Mouse (Mus musculus) forebrain, embryonic 11.5 days (tissue): Measurements from ENCODE around the gene Eif2ak1. TPM values are rescaled to one million over a fixed set of nuclear protein-coding genes. Genes with fewer than 3 reads are reported as not detected.

Experiments
- ATAC-seq: fragments of 200-750 bp; cut with Nextera tagmentation; replicated peaks from 2 replicates; pipeline ENCODE4 v1.8.0; 2017; ENCODE audit warnings: moderate TSS enrichment; ENCODE audit not compliant: low FRiP score
- DNase-seq: peaks from one replicate; pipeline ENCODE4 v3.0.0-alpha.2; 2017; ENCODE audit warnings: low spot score
- H3K27ac ChIP-seq: fragments of 300-500 bp; sonication (generic); 2 replicates; pipeline ENCODE4 v1.5.1; 2014; ENCODE audit warnings: low read depth, low read length
- H3K27me3 ChIP-seq: fragments of 300-500 bp; sonication (generic); 2 replicates; pipeline ENCODE4 v1.6.1; 2014; ENCODE audit warnings: mild to moderate bottlenecking, low read length, mixed read lengths; ENCODE audit not compliant: control insufficient read depth, insufficient read depth
- H3K36me3 ChIP-seq: fragments of 300-500 bp; sonication (generic); 2 replicates; pipeline ENCODE4 v1.6.1; 2014; ENCODE audit warnings: mild to moderate bottlenecking, low read length, moderate library complexity, mixed read lengths; ENCODE audit not compliant: control insufficient read depth, insufficient read depth
- H3K4me1 ChIP-seq: fragments of 300-500 bp; sonication (generic); replicated peaks from 2 replicates; pipeline ENCODE4 v1.6.1; 2014; ENCODE audit warnings: low read length, mixed read lengths; ENCODE audit not compliant: control insufficient read depth, insufficient read depth
- H3K4me2 ChIP-seq: fragments of 300-500 bp; sonication (generic); 2 replicates; pipeline ENCODE4 v1.6.1; 2014; ENCODE audit warnings: low read depth, mild to moderate bottlenecking, low read length, moderate library complexity, mixed read lengths; ENCODE audit not compliant: severe bottlenecking
- H3K4me3 ChIP-seq: fragments of 300-500 bp; sonication (generic); 2 replicates; pipeline ENCODE4 v1.5.1; 2014; ENCODE audit warnings: low read depth, low read length
- H3K9ac ChIP-seq: fragments of 300-500 bp; sonication (generic); 2 replicates; pipeline ENCODE4 v1.6.1; 2014; ENCODE audit warnings: low read length
- H3K9me3 ChIP-seq: fragments of 300-500 bp; sonication (generic); 2 replicates; pipeline ENCODE4 v1.6.1; 2016; ENCODE audit warnings: low read length, mixed read lengths; ENCODE audit not compliant: control insufficient read depth
- whole genome bisulfite sequencing: fragments of 180-500 bp; shearing (Covaris S2); extraction: QIAGEN DNeasy Blood & Tissue Kit; methylation state at CpG from one replicate; pipeline ENCODE4 v1.1.7; 2014; 5-methylcytosine and 5-hydroxymethylcytosine counted together
- polyA plus RNA-seq: library from polyadenylated mRNA; unstranded; fragments of >200 nt; fragmentation: Nextera tagmentation; extraction: Ambion mirVana; gene quantifications from 2 replicates; pipeline ENCODE4 v1.2.1, GENCODE M21; 2014

Gene Eif2ak1
- polyA plus RNA-seq, 1 experiment from 2014 or later = 48.4 TPM

DNA sequence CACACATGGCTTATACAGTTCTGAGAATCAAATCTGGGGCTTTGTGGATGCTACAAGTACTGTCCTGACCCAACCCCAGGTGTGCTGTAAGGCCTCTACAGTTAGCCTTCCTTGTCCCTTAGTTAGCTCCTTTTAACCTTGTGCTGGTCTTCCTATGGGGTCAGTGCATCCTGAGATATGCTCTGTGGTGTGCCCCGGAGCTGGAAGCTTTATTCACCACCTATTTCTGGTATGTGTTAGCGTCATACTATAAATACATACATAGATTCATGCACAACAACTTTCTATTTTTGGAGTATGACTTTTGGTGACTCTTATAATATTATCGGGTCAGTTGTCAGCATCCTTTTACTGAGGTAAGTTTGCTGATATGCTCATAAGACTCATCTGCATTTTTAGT, 67.7 kb downstream of the Eif2ak1 start:
- Histone ChIP-seq H3K9ac (no peak overlapping the region), H3K36me3 (peaks cover 22% of the 10 kb centered on the region), H3K4me2 (no peak overlapping the region), H3K4me1 (no peaks in the 10 kb centered on the region), H3K27me3 (no peaks in the 10 kb centered on the region), H3K4me3 (no peak overlapping the region), H3K9me3 (no peaks in the 10 kb centered on the region; the same call in 1 of the 2 replicates), H3K27ac (no peak overlapping the region)
- no peak for ATAC-seq
- no peak for DNase-seq
- WGBS = 95% methylated on average over 3 of the region's 3 CpGs

DNA sequence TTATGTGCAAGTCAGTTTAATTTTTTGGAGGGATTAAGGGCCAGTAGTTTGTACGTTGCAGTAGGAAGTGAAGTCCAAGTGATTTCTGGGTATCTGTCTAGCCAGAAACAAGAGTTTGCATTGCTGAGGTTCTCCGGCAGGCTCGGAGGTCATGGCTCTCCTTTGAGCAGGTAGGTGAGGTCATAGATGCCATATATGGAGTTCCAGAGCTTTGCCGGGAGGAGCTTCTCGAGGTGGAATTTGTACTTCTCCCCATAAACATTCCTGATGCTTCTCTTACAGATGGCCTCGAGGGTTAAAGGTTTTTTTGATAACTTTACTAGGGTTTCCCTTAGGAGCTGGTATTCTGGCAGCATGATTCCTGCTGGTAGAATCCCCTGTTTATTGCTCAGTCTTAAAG, 73.2 kb downstream of the Eif2ak1 start:
- Histone ChIP-seq H3K4me2 (no peak overlapping the region), H3K27ac (no peak overlapping the region), H3K4me3 (no peak overlapping the region), H3K27me3 (no peaks in the 10 kb centered on the region), H3K36me3 (peaks cover 10% of the 10 kb centered on the region), H3K4me1 (no peaks in the 10 kb centered on the region), H3K9me3 (no peaks in the 10 kb centered on the region), H3K9ac (no peak overlapping the region)
- ATAC-seq = no peak
- WGBS = 95% methylated on average over 6 of the region's 6 CpGs
- no peak for DNase-seq

DNA sequence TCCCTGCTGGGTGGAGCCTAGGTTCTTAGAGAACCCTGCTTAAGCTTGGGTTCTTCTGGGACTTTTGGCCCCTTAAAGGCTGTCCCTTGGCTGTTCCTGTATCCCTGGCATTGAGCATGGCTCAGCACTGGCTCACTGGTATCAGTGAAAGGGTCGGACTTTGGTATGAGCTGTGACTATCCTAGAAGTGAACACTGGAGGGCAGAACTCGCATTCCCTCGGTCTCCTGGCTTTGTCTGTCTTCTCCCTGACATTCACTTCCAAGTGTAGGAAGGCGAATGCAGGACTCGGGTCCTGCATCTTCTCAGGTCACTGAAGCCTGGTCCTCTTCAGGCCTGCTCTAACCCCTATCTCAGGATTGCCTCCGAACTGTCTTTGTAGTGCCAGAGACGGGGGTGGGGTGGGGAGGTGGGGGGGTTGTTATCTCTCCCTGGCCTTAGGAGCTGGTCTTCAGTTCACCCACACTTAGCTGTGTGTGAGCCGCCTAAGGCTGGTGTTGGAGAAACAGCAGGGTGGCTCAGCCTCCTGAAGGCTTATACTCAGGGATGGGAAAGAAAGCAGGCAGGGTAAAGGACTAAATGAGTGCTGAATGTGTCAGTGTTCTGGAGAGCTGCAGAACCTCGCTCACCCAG, 74.8 kb downstream of the Eif2ak1 start:
- ATAC-seq (no peak), DNase-seq (no peak)
- 81% methylated on average over 9 of the region's 9 CpGs for WGBS
- Histone ChIP-seq H3K27ac (no peak overlapping the region), H3K4me1 (no peaks in the 10 kb centered on the region), H3K36me3 (no peaks in the 10 kb centered on the region; the same call in 1 of the 2 replicates), H3K27me3 (no peaks in the 10 kb centered on the region), H3K4me3 (no peak overlapping the region), H3K9me3 (no peaks in the 10 kb centered on the region), H3K4me2 (no peak overlapping the region), H3K9ac (no peak overlapping the region)

DNA sequence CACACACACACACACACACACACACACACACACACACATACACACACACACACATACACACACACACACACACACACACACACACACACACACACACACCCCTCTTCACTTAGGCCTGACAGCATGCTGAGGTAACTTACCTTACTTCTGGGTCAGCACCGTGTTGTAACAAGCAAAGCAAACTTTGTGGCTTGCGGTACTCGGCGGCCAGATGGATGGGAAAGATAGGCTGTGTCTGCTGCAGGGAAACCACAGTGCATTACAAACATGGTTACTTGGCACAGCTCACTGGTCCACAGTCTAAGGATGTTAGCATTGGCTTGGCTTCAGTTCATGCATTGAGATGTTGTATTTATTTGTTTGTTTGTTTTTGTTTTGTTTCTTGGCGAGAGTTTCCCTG, 75.8 kb downstream of the Eif2ak1 start:
- DNase-seq (no peak), ATAC-seq (no peak)
- no peak overlapping the region for H3K4me3 ChIP-seq
- no peak overlapping the region for H3K27ac ChIP-seq
- no peak overlapping the region for H3K9ac ChIP-seq
- no peaks in the 10 kb centered on the region for H3K9me3 ChIP-seq
- WGBS = 85% methylated on average over 5 of the region's 5 CpGs
- H3K27me3 ChIP-seq = no peaks in the 10 kb centered on the region
- H3K4me2 ChIP-seq = no peak overlapping the region
- H3K4me1 ChIP-seq = no peaks in the 10 kb centered on the region
- no peaks in the 10 kb centered on the region; the same call in 1 of the 2 replicates for H3K36me3 ChIP-seq

DNA sequence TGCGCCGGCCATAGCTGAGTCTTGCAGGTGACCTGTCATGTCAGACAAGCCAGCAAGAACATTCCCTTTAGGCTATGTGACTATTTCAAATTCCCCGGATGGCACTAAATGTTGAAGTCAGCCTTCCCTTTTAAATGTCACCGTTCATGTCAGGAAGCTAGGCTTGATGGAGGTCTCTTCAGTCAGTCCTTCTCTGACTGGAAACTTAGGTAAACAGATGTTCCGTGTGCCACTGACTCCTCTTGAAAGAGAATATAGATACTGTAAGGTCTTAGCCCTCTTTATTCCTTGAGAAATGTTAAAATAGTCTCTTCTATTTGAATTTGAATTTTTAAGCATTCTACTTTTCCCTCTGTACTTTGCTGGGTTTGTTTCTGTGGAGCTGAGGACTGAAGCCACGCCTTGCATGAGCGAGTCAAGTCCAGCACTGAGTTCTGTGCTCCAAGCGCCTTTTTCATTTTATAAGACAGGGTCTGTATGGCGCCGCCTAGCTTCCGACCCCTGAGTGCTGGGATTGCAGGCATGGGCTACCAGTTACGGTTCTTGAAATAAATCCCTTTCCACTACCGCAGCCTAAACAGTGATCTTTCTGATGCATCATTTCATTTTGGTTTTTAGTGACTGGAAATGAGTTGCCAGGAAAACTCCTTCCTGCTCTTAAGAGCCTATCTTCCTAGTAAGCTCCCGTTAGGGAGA, 80.2 kb downstream of the Eif2ak1 start, which contains the start of gene Ankrd61:
Gene Ankrd61, minus strand, starts transcription at position 51 of the 696 bp plus-strand sequence.
- DNase-seq = no peak
- no peak for ATAC-seq

DNA sequence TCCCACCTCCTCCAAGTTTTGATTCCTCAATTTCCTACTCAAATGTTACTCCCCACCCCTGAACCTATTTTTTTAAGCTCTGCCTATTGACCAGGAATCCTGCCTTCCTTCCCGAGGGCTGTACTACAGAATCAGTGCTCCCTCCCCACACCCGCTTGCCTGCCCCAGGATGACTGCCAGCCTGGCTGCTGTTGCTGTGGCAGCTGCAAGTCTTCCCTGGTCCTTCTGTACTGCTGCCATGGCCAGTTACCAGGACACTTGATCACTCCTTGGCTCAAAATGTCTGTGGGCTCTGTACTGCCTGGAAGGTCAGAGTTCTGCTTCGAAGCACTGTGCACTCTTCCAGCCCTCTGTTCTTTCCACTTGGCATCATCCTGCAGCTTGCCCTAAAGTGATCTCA, 84.5 kb downstream of the Eif2ak1 start:
- Histone ChIP-seq H3K9ac (no peak overlapping the region), H3K4me3 (no peak overlapping the region), H3K27me3 (no peaks in the 10 kb centered on the region), H3K4me2 (no peak overlapping the region), H3K27ac (no peak overlapping the region), H3K9me3 (no peaks in the 10 kb centered on the region), H3K36me3 (peaks cover 9% of the 10 kb centered on the region; the same call in 1 of the 2 replicates), H3K4me1 (no peaks in the 10 kb centered on the region)
- DNase-seq (no peak), ATAC-seq (no peak)
- WGBS = 88% methylated on average over 3 of the region's 3 CpGs

More for the DNA sequence above, 80.2 kb downstream of the Eif2ak1 start, which contains the start of gene Ankrd61:
- 88% methylated on average over 14 of the region's 14 CpGs for WGBS
- Histone ChIP-seq H3K9me3 (no peaks in the 10 kb centered on the region), H3K27me3 (no peaks in the 10 kb centered on the region), H3K36me3 (peaks cover 9% of the 10 kb centered on the region; the same call in 1 of the 2 replicates), H3K27ac (no peak within 1 kb of the TSS), H3K4me1 (no peaks in the 10 kb centered on the region), H3K4me3 (no peak within 1 kb of the TSS), H3K9ac (no peak within 1 kb of the TSS), H3K4me2 (no peak within 1 kb of the TSS)

DNA sequence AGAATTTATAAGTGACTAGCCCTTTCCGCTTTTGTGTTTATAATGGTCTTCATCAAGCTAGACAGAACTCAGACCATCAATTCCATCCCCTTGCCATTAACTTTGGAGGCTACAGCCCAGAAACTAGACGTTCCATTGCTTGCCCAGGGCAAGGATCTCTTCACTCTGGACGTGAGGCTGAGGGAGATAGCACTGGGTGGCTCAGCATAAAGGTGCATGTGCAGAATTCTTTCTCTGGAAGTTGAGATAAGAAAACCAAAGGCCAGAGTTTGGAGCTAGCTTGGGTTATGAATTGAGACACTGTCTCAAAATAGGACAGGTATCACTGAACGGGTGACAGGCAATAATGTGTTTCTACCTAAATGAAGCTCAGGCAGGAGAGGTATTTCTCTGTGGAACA, 86.2 kb downstream of the Eif2ak1 start:
- peaks cover 9% of the 10 kb centered on the region; the same call in 1 of the 2 replicates for H3K36me3 ChIP-seq
- no peak overlapping the region for H3K4me2 ChIP-seq
- H3K4me3 ChIP-seq = no peak overlapping the region
- no peak for ATAC-seq
- 86% methylated on average over 4 of the region's 4 CpGs for WGBS
- no peak overlapping the region for H3K9ac ChIP-seq
- H3K9me3 ChIP-seq = no peaks in the 10 kb centered on the region
- H3K4me1 ChIP-seq = peaks cover 4% of the 10 kb centered on the region; the same call in 1 of the 2 replicates
- no peak overlapping the region for H3K27ac ChIP-seq
- no peak for DNase-seq
- H3K27me3 ChIP-seq = no peaks in the 10 kb centered on the region

DNA sequence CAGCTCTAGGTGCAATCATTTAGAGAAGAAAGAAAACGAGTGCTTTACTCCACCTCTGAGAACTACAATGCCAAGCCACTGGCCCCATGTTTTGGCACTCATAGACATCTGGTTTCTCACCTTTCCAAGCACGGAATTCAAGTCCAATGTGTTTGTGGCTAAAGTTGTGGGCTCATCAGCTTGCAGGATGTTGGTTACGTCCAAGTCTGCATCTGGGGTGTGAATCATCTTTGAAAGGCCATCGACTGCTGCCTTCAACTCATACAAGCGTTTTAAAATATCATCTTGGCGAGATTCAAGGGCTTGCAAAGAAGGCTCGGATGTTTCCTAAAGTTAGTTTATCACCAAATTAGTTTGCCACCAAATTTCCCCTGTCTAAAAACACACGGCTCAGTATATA, 88.8 kb downstream of the Eif2ak1 start:
- peaks cover 6% of the 10 kb centered on the region; the same call in 1 of the 2 replicates for H3K4me1 ChIP-seq
- H3K27me3 ChIP-seq = no peaks in the 10 kb centered on the region
- H3K27ac ChIP-seq = no peak overlapping the region
- H3K4me2 ChIP-seq = no peak overlapping the region
- H3K9ac ChIP-seq = no peak overlapping the region
- ATAC-seq (no peak), DNase-seq (no peak)
- WGBS = 87% methylated on average over 8 of the region's 8 CpGs
- H3K4me3 ChIP-seq = no peak overlapping the region
- H3K9me3 ChIP-seq = no peaks in the 10 kb centered on the region
- peaks cover 7% of the 10 kb centered on the region; the same call in 1 of the 2 replicates for H3K36me3 ChIP-seq
